Mouse (Mus musculus) neural tube, embryonic 14.5 days (tissue): ENCODE data around the gene Gad1. TPM values are rescaled to one million over a fixed set of nuclear protein-coding genes. Genes with fewer than 3 reads are reported as not detected.

Source experiments
- ATAC-seq: fragments of 200-750 bp; cut with Nextera tagmentation; 2 replicates; pipeline ENCODE4 v1.8.0; 2017; ENCODE audit warnings: low read depth, mild to moderate bottlenecking, moderate TSS enrichment, moderate library complexity
- H3K27ac ChIP-seq: fragments of 300-500 bp; sonication (generic); 2 replicates; pipeline ENCODE4 v1.5.1; 2014; ENCODE audit warnings: low read depth, mild to moderate bottlenecking, control low read depth, low read length, moderate library complexity, mixed read lengths
- H3K27me3 ChIP-seq: fragments of 300-500 bp; sonication (generic); 2 replicates; pipeline ENCODE4 v1.6.1; 2014; ENCODE audit warnings: low read length; ENCODE audit not compliant: control insufficient read depth, insufficient read depth
- H3K36me3 ChIP-seq: fragments of 300-500 bp; sonication (generic); 2 replicates; pipeline ENCODE4 v1.6.1; 2014; ENCODE audit warnings: low read length, mixed read lengths; ENCODE audit not compliant: control insufficient read depth, insufficient read depth
- H3K4me1 ChIP-seq: fragments of 300-500 bp; sonication (generic); 2 replicates; pipeline ENCODE4 v1.6.1; 2014; ENCODE audit warnings: low read length; ENCODE audit not compliant: control insufficient read depth, insufficient read depth
- H3K4me2 ChIP-seq: fragments of 300-500 bp; sonication (generic); 2 replicates; pipeline ENCODE4 v1.6.1; 2014; ENCODE audit warnings: mild to moderate bottlenecking, low read depth, low read length, control low read depth
- H3K4me3 ChIP-seq: fragments of 300-500 bp; sonication (generic); 2 replicates; pipeline ENCODE4 v1.5.1; 2014; ENCODE audit warnings: low read depth, low read length, control low read depth, mixed read lengths
- H3K9ac ChIP-seq: fragments of 300-500 bp; sonication (generic); replicated peaks from 2 replicates; pipeline ENCODE4 v1.6.1; 2014; ENCODE audit warnings: low read depth, mild to moderate bottlenecking, control low read depth, low read length, mixed read lengths
- H3K9me3 ChIP-seq: fragments of 300-500 bp; sonication (generic); 2 replicates; pipeline ENCODE4 v1.6.1; 2016; ENCODE audit warnings: low read length; ENCODE audit not compliant: control insufficient read depth
- WGBS: fragments of 180-500 bp; shearing (Covaris S2); extraction: QIAGEN DNeasy Blood & Tissue Kit; methylation state at CpG from one replicate; pipeline ENCODE4 v1.1.7; 2014; 5-methylcytosine and 5-hydroxymethylcytosine counted together
- polyA plus RNA-seq: library from polyadenylated mRNA; unstranded; fragments of >200 nt; fragmentation: Nextera tagmentation; extraction: Ambion mirVana; gene quantifications from 2 replicates; pipeline ENCODE4 v1.2.1, GENCODE M21; 2014

Gad1 gene
- polyA plus RNA-seq, 1 experiment from 2014 or later: 119 TPM

DNA sequence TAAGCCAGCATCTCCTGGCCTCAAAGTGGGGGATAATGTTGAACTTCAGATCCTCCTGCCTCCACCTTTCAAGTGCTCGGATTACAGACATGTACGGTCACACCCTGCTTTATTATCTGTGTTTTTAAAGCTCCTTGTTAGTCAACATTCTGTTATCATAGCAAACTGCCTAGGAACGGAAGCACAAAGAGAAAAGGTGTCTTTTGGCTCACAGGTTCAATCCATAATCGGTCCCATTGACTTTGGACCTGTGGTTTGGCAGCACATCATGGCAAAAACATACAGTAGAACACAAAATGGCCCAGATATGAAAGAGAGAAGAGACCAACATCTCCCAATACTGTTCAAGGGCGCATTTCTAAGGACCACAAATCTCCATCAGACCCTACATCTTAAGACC is 95.4 kb downstream of the Gad1 start:
- Histone ChIP-seq H3K27ac (no peak overlapping the region), H3K4me1 (peaks cover 11% of the 10 kb centered on the region), H3K9ac (no peak overlapping the region), H3K9me3 (no peaks in the 10 kb centered on the region), H3K4me3 (no peak overlapping the region), H3K27me3 (no peaks in the 10 kb centered on the region), H3K36me3 (no peaks in the 10 kb centered on the region), H3K4me2 (no peak overlapping the region)
- WGBS: 88% methylated on average over 5 of the region's 5 CpGs
- no peak for ATAC-seq

DNA sequence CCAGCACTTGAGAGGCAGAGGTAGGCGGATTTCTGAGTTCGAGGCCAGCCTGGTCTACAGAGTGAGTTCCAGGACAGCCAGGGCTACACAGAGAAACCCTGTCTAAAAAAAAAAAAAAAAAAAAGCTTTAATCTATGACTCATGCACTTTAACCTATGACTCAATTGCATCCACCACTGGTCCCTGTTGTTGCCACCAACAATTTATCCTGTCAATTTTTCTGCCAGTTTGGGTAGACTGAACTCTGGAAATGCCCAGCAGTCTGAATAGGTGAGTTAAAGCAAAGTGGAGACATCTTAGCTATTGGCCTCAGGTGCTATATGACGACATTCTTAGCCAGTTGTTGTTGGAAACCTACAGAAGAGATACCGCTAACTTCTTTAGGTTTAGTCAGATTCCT is 96.6 kb downstream of the Gad1 start:
- ATAC-seq: no peak
- WGBS: 88% methylated on average over 4 of the region's 4 CpGs
- H3K4me2 ChIP-seq: no peak overlapping the region

More for the DNA sequence above, 96.6 kb downstream of the Gad1 start:
- Histone ChIP-seq H3K9me3 (no peaks in the 10 kb centered on the region), H3K27ac (no peak overlapping the region), H3K4me1 (no peaks in the 10 kb centered on the region), H3K4me3 (no peak overlapping the region), H3K36me3 (no peaks in the 10 kb centered on the region), H3K9ac (no peak overlapping the region), H3K27me3 (no peaks in the 10 kb centered on the region)

Other genes with a start within 250 kb of the Gad1 start
- gene Sp5, start 78.1 kb upstream of the Gad1 start, polyA plus RNA-seq: 0.44 and 4.2 TPM in 2 replicates
- 1.0 and 1.2 TPM in 2 replicates for gene Erich2, start 44.3 kb upstream of the Gad1 start, polyA plus RNA-seq
- gene Gorasp2, start 108.5 kb downstream of the Gad1 start, polyA plus RNA-seq: 130 and 136 TPM in 2 replicates
- gene Gm26558, start 109.0 kb downstream of the Gad1 start, polyA plus RNA-seq: 5.0 and 5.6 TPM in 2 replicates